Mouse (Mus musculus) kidney, postnatal 36 days (tissue): Measurements from ENCODE around the gene Gpx7.
"Not testable (repeated sequence)": the region's sequence is repeated elsewhere in the genome, so short reads cannot be mapped to it uniquely, and the experiment has no call there.

Experiments
- DNase-seq, 2 experiments: peaks; one replicate each; pipeline ENCODE4 v3.0.0; 2021 to 2022; ENCODE audit warnings: mixed read lengths in 2 of 2

Gene Gpx7

DNA sequence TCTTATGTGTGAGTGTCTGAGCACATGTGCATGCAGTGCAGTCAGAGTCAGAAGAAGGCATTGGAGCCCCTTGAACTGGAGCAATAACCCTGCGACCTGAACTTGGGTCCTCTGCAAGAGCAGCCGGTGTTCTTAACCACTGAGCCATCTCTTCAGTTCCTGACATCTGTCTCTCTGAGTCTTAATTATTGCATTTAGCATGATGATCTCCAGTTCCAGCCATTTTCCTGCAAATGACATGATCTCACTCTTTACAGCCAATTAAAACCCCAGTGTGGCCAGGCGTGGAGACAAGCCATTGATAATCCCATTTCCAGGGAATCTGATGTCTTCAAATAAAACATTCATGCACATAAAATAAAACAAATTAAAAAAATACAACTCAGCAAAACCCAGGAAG, 18.0 kb downstream of the Gpx7 start:
- DNase-seq, result no peak

DNA sequence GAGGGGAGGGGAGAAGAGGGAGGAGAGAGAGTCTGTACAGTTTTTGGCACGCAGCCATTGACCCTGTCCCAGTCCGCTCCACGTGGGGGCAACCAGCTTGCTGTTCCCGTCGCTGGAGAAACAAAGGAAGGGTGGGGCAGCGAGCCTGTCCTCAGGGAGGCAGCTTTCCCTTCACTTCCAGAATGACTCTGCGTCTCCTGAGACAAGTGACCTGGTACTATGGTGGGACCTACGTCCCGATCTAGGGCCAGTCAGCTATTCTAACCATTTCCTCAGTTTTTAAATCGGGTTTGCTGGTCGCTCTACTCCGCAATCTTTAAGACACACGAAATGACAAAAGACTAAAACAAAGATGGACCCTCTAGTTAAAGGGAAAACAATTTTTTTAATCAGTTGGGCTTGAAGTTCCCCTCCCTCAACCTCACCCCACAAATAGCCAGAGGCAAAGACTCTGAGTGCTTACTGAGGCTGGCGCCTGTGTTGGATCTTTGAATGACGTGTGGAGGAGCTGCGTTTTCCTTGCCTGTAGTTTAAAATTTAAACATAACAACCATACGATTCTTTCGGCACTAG, 19.0 kb downstream of the Gpx7 start:
- DNase-seq, result peak; percentile 74 to 75

DNA sequence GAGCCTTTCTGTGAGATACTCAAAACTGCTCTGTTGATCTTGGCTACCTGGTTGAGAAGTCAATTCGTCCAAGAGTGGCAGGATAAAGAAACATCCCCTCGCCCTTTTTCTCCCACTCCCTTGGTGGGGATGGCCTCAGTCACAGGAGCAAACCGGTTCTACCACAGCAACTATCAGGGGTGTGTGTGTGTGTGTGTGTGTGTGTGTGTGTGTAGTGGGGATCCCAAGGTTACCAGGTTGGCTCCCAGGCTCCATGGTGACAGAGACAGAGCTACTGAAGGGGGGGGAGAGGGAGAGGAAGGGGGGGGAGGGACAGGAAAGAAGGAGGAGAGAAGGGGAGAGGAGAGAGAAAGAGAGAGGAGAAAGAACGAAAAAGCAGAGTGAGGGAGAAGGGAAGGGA, 19.7 kb downstream of the Gpx7 start:
- no peak for DNase-seq

DNA sequence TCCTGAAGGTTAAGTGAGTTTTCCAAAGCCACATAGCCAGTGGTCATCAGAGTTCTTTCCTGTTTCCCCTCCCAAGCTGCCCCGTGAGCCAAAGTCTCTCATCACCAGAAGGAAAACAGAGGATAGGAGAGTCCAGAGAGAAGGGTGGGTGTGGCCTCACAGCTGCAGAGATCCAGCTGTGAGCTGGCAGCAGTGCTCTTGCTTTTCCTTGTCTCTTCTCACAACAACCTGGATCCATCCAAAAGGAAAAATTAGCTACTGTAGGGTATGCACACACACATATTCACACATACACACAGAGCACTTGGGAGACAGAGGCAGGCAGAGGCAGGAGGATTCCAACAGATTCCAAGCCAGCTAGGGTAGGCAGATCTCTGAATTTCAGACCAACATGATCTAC, 20.7 kb downstream of the Gpx7 start:
- no peak for DNase-seq

DNA sequence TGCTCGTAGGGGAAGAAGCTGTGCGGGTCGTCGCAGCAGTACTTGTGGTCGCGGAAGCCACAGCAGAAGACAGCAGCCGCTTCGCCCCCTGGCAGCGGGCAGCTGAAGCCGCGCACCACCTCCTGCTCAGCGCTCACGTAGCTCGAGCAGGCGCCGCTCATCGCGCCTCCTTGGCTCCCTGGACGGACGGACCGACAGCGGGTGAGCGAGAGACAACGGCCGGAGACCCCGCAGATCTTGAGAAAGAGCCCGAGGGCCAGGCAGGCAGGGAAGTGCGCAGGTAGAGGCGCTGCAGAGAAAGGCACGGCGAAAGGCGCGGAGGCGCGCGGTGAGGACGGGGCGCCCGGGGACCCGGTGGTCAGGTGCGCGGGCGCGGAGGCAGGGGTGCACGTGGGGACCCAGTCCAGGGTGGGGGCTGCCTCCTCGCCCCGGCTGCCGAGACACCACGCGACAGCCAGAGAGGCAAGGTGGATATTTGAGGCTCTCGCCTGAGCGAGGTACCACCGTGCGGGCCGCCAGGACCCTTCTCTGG, 23.5 kb downstream of the Gpx7 start, which contains the start of gene Shisal2a:
Shisal2a (minus strand) TSS at position 167 of the 532 bp plus-strand sequence.
- DNase-seq, result peak in 1 of 2 experiments; percentile 13

DNA sequence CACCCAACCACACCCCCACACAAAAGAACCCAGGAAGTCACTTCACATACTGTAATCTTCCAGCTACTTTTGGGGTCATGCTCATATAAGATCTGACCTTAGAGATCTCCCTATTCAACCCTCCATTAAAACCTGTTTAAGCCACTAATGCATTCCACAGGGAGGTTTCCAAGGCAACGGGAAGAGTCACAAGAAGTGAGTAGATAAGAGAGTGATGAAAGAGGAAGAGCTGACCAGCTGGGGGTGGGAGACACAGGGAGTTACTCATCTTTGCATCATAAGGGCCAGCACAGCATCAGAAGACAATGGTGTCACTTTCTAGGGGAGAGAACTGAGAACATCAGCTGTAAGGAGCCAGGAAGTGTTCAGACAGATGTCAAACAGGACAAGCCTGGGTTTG, 26.6 kb downstream of the Gpx7 start:
- no peak for DNase-seq

DNA sequence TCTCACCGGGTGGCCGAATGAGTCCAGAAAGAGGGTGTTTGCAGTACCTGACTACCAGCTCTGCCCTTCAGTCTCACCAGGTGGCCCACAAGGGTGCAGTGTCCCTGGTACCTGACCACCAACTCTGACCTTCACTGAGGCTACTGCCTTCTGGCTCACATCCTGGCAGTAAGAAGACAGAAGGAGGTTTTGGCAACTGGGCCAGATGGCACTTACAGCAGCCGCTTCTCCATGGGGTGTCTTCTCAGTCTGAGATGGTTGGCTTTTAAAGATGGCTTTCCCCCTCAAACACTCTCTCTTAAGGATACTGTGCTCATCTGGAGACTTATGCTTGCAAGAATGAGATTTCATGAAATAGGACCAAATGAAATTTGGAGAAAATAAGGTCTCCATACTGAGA, 27.3 kb downstream of the Gpx7 start:
- DNase-seq, result no peak

DNA sequence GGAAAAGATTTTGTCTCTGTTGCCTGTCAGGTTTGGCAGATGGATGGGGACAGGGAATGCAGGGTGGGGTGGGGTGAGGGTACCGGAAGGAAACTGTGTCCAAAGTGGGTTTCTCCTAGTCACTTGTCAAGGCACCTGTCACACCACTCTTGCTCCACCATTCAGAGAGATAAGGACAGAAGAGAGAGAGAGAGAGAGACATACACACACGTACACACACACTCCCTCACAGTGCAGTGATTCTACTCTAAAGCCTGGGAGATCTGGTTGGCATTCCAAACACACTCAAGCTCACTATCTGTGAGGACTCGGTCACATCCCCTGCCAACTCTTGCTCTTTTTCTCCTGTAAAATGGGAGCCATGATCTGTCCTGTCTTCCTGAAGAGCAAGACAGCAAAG, 34.6 kb downstream of the Gpx7 start:
- no peak for DNase-seq

DNA sequence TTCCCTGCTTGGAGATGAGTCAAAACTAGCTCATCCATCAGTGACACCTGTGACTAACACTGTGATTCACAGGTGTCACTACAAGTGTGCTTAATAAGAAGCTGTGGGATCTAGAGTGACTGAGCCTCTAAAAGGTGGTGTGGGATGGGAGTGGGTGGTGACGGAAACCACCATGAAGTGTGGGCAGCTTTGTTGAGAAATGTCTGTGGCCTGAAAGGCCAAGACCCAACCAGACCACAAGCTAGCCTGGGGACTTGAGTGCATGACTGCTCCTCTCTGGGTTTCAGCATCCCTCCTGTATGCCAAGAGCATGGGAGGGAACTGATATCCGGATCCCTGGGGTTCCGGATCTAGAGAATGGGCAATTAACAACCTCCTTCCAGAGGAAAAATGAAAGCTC, 35.3 kb downstream of the Gpx7 start:
- no peak for DNase-seq

DNA sequence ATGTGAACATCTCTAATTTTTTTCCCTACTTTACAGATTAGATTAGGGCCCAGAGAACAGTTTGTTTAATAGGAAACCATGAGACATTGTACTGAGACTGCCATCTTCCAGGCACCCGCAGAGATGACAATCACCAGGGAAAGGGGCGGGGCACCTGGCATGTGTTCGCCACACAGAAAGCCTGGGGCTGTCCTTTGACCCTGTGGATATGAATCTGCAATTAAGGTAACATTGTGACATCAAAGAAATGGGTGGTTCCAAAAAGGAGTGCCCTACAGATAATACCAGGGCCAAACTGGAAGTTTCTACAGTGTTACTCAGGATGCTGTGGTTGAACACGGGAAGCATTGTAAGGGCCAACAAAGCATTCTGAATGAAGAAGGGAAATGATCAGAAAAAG, 36.4 kb downstream of the Gpx7 start:
- peak in 1 of 2 experiments; percentile 21 for DNase-seq

DNA sequence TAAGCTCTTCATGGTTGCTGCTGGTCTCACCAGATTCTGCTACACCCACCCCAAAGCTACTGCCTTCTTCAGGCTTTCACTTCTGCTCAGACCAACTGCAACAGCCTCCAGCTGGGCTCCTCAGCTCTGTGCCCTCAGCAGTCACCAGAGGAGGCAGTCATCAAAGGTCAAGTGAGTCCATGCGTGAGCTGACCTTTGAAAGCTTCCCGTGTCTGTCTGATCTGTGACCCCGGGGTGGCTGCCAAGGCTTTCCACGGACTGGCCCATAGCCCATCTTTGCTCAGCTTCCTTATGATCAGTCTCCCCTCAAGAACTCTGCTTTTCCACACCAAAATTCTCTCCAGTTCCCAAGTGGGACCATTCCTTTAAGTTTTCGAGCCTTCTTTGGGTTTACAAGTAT, 37.5 kb downstream of the Gpx7 start:
- peak; percentile 74 to 80 for DNase-seq

DNA sequence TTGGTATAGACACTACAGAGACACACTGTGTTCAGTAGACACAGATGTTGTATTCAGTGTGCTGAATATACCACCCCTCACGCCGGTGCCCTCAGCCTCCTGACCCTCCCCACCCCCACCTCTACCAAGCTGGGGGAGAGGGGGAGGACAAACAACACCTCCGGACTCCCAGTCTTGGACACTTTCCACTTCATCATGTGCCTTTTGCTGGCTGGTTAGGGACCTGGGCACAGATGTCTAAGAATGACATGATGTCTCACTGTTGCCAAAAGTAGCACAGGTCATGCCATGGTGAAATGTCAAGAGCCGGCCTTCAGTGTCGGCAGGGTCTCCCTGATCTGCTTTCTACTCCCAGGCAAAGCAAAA, 42.7 kb downstream of the Gpx7 start:
- peak; percentile 13 to 27 for DNase-seq

DNA sequence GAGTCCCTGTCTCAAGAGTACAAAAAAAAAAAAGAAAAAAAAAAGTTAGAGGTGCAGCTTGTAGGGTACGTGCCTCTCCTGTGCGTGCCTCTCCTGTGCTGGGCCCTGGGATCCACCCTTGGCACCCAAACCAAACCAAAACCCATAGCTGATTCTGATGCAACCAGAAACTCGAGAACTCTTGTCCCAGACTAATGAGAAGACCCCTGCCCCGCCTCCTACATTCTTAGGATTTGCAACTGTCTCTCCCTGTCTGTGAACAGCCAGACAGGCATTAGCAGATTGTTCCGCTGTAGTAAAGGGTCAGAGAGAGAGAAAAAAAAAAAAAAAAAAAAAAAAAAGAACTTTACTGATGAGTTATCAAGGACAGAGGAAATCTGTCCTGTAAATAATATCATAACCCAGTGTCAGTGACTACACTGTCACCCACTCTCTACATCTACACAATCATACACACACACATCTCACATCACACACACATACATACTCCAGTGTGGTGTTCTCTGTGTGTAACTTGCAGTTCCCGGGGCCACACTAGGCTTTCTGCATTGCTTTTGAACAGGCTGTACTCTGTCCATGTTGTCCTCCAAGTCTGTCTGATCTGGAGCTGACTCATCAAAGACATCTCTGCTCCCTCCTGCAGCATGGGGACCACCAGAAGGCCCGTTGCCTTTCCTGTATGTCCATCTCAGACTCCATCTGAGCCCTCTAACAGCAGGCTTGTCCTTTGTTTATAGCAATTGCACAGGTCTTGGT, 43.2 kb downstream of the Gpx7 start:
- no peak for DNase-seq

DNA sequence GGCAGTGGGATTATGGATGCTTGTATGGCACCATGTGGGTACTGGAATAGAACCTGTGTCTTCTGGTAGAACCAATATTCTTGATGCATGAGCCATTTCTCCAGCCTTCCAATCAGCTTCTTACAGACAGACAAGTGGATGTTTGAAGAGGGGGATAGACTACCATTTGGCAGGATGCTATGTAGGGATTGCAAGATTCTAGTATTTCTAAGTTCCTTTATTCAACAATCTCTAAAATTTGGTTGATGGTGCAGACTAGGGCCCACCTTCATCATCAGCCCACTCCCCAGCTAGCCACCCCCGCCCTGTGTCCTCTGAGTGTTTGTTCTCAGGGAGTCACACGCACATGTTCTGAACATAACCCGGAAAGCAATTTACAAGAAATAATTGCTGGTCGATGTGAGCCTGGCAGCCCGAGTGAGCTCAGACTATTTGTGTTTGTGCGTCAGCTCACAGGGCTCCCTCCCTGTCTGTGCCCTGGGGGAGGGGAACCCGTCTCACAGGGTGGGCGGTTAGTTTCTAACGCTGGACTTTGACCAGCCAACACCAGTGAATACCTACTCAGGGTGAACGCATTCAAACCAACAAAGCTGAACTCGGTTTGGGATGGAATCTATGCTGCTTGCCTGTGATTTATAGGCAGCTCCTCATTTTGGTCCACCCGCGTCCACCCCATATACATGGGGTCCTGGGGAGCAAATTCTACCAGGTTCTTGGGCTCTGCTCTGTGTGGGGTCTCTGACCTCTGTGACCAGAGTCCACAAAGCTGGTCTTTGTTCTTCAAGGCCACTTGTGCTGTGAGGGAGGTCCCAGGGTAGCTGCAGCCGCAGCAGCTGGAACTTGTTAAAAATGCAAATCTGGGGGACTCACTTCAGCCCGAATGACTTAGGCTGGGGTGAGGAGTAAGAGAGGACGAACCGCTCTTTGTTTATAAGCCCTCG, 44.2 kb downstream of the Gpx7 start:
- peak; percentile 69 to 71 for DNase-seq

DNA sequence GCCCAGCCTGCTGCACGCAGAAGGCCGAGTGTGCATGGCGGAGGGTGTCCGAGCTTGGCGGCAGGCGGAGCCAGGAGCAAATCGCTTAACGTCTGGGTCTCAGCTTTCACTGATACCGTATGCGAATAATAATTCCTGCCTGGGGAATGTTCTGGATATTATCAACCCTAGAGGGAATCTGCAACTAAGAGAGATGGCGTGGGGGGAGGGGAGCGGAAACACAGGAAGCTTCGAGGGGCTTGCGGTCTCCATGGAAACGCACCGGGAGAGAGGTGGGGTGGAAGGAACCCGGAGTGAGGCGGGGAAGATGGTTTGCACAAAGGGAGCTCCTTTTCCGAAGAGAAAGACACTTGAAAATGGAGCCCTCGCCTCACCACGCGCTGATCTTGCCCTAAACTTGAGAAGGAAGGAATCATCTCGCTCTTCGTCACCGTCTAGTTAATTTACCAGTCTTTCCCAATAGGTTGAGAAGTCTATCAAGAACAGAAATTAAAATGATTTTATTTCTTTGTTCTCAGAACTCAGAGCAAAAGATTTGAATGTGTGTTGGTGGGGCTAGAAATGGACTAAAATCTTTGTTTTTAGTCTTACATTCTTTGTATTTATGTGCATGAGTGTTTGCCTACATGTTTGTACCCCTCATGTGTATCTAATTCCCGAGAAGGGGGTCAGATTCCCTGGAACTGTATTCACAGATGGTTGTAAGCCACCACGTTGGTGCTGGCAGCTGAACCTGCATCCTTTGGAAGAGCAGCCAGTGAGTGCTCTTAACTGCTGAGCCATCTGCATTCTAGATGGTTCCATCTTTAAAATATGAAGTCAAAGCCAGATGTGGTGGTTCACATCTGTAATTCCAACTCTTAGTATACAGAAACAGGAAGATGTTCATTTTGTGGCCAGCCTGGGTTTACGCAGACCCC, 46.4 kb downstream of the Gpx7 start:
- DNase-seq, result peak; percentile 28 to 66

DNA sequence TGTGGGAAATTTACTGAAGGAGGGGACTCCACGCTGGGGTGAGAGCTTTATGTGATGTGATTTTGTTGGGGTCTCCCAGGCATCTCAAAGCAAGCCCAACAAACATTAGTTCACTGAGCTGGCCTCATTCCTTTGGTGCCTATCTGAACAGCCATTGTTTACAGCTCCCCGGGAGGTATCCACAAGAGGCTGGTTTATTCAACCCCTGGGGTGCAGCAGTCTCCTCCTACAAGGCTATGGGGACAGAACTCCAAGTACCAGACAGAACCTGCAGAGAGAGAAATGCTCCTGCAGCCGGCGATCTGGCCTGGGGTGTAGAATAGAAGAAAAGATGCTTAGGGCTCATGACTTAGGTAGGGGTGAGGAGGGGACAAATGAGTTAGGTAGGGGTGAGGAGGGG, 48.3 kb downstream of the Gpx7 start:
- no peak for DNase-seq

DNA sequence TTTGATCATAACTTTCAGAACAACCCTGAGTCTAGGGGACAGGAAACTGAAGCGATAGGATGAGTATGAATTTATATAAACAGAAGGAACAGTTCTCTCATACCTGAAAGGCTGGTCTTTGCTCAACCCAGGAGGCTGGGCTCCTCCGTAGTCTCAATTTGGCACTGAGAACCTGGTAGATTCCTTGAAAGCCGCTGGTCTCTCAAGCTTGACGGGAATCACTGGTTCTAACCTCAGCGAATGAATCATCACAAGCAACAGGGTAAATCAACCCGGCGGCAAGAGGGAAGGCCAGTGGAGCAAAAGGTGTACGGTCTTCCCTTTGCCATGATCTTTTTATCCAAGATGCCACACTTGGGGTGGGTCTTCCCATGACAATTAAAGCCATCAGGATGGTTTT, 49.3 kb downstream of the Gpx7 start:
- DNase-seq, result peak; percentile 50 to 52

DNA sequence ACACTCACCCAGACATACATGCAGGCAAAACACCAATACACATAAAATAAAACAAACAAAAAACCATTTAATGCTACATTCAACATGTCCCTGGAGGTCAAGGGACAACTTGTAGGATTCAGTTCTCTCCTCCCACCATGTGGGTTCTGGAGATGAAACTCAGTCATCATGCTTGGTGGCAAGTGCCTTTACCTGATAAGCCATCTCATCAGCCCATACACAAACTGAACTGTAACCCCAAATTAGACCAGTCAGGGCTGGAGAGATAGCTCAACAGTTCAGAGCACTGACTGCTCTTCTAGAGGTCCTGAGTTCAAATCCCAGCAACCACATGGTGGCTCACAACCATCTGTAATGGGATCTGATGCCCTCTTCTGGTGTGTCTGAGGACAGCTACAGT, 53.2 kb downstream of the Gpx7 start:
- not testable (repeated sequence) for DNase-seq

DNA sequence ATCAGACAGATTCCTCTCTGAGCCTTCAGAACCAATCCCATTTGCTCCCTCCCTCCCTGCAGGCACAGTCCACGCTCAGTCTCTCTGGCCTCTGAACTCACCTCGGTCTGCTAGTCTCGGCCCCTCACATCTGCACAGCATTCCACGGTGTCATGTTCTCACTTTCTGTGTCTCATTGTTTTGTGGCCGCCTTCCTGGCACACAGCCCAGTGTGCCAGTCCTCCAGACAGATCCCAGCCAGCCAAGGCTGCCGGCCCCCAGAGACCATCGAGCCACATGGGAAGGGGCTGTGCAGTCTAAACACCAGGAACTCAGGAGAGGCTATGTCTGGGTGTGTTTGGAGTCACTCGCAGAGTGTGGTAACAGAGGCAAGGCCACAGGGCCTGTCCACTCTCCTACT, 55.9 kb downstream of the Gpx7 start:
- DNase-seq, result peak in 1 of 2 experiments; percentile 56
